Mouse (Mus musculus): Measurements from ENCODE around the gene Ly6g6c. TPM values are rescaled to one million over a fixed set of nuclear protein-coding genes. Genes with fewer than 3 reads are reported as not detected.

Ly6g6c gene
- polyA plus RNA-seq, 1 experiment from 2014 or later: 181 TPM

DNA sequence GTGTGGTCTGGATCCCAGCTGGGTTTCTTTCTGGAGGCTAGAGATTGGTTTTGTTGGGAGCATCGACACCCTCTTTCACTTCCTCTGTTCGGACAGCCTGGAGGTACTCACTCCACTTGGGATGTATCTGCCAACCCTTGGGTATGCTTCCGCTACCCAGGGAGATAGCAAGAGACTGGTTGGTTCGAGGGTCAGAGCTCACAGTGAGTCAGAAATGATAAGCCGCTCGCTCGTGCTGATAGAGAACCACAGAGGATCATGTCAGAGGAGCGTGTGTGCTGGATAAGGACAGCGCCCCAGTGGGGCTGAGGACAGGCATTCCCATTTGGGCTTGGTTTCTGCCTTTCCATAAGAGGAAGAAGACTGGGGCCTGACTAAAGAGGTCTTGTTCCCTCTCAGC lies 14.6 kb downstream of the Ly6g6c start:
- no peak overlapping the region for H3K4me3 ChIP-seq
- no peak overlapping the region for H3K4me2 ChIP-seq
- H3K27me3 ChIP-seq: 0 out of 2 replicates have a peak, but pooled peaks cover 5% of the 10 kb centered on the region
- no peaks in the 10 kb centered on the region for H3K9me3 ChIP-seq
- 66% methylated on average over 9 of the region's 9 CpGs for WGBS
- no peaks in the 10 kb centered on the region for H3K36me3 ChIP-seq
- ATAC-seq (ENCODE audit: insufficient number of reproducible peaks, low FRiP score, low TSS enrichment, low read depth): no peak
- H3K4me1 ChIP-seq: peaks cover 15% of the 10 kb centered on the region; the same call in 1 of the 2 replicates
- H3K9ac ChIP-seq: no peak overlapping the region
- H3K27ac ChIP-seq: no peak overlapping the region

DNA sequence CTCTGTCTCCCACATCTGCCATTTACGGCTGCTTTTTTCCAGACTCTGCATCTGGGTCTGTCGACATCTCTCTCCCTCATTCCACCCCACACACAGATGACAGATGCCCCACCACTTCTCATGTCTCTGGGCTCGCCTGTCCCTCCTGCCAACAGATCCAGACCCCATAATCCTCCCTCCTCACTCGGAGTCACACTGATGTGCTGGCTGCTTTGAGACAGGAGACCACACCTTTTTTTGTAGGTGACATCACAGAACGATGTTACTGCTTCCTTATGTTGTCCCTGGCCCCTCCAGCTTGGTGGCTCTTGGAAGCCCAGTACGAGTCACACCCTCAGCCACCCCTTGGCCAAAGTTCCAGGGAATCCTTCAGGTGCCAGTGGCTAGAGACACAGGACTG lies 15.1 kb downstream of the Ly6g6c start:
- Histone ChIP-seq H3K36me3 (no peaks in the 10 kb centered on the region), H3K9me3 (no peaks in the 10 kb centered on the region), H3K9ac (no peak overlapping the region), H3K4me1 (peaks cover 15% of the 10 kb centered on the region; the same call in 1 of the 2 replicates), H3K4me2 (no peak overlapping the region), H3K27ac (no peak overlapping the region), H3K27me3 (peaks cover 5% of the 10 kb centered on the region; the same call in 1 of the 2 replicates), H3K4me3 (no peak overlapping the region)
- ATAC-seq (ENCODE audit: insufficient number of reproducible peaks, low FRiP score, low TSS enrichment, low read depth): no peak
- WGBS: 30% methylated on average over 6 of the region's 6 CpGs

DNA sequence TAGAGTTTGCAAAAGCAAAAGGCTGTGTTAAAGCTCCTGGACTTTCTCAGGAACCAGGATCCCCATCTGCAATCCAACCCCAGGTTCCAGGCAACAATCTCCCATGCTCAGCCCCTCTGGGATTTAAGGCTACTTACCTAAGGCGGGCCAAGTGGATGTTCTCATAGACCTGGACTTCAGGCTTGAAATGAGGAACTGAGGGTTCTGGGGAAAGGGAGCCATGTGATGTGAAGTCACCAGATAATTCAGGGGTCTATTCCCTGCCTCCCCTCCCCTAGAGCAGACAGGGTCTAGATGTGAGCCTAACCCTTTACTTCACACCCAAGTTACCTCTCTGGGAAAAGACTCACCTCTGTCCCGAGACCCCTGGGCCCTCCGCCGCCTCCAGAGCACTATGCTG lies 15.5 kb downstream of the Ly6g6c start:
- H3K27me3 ChIP-seq: peaks cover 5% of the 10 kb centered on the region; the same call in 1 of the 2 replicates
- H3K4me3 ChIP-seq: no peak overlapping the region
- no peak for ATAC-seq (ENCODE audit: insufficient number of reproducible peaks, low FRiP score, low TSS enrichment, low read depth)
- no peak overlapping the region for H3K4me2 ChIP-seq
- WGBS: 80% methylated on average over 4 of the region's 4 CpGs
- peaks cover 15% of the 10 kb centered on the region; the same call in 1 of the 2 replicates for H3K4me1 ChIP-seq
- no peaks in the 10 kb centered on the region for H3K9me3 ChIP-seq
- H3K36me3 ChIP-seq: no peaks in the 10 kb centered on the region
- no peak overlapping the region for H3K27ac ChIP-seq
- no peak overlapping the region for H3K9ac ChIP-seq

DNA sequence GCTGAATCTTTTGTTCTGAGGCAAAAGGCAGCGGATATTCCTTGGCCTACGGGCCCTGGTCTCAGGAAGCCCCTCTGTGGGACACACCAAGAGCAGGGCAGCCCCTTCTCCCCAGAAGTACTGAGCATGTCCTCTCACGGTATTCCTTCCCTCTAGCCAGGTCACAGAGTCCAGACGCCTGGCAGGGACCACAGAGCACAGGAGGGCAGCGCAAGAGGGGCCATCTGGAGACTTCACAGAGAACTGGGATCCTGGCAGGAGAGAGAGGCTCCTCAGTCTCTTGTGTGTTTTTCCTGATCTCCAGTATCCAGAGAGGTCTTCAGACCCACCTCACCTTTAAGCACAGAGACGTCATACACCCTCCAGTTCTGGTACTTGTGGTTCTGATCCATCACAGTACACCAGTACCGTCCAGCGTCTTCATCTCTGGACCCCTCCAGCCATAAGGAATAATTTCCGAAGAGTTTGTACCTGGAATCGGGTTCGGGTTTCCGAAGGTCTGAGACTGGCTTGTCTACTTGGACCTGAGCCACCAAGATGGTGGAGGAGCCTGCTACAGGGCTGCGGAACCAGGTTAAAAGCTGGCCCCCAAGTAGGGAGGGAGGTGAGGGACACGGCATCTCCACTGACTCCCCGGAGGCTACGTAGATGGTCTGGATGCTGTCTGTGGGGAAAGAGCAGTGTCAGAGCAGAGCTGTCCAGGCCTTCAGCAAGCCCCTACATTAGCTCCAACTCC lies 17.8 kb downstream of the Ly6g6c start:
- H3K9ac ChIP-seq: no peak overlapping the region
- peaks cover 4% of the 10 kb centered on the region; the same call in 1 of the 2 replicates for H3K27me3 ChIP-seq
- no peaks in the 10 kb centered on the region for H3K36me3 ChIP-seq
- ATAC-seq (ENCODE audit: insufficient number of reproducible peaks, low FRiP score, low TSS enrichment, low read depth): no peak
- H3K9me3 ChIP-seq: no peaks in the 10 kb centered on the region
- H3K27ac ChIP-seq: no peak overlapping the region
- H3K4me2 ChIP-seq: no peak overlapping the region
- 0 out of 2 replicates have a peak, but pooled peaks cover 2% of the 10 kb centered on the region for H3K4me1 ChIP-seq
- 83% methylated on average over 16 of the region's 16 CpGs for WGBS
- no peak overlapping the region for H3K4me3 ChIP-seq

DNA sequence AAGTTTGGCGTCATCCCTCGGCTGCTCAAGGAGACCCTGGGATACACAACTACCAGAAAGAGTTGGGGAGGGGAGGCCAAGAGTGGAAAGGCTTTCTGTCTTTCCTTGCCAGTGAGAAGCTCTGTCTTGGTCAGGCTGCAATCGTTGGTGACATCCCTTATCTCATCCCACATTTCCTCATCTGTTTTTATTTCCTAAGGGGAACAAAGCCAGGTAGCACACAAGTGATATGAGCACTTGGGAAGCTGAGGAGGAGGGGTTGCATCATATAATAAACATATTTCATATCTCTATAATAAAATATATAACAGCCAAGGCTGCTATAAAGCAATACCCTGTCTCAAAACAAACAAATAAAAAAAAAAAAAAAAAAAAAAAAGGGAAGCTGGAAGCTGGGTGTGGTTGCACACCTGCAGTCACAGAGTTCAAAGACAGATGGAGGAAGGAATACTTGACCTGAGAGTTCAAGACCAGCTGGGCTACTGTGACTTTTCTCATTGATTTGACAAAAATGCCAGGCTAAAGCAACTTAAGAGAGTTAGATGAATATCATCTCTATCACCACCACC lies 18.8 kb downstream of the Ly6g6c start:
- Histone ChIP-seq H3K36me3 (no peaks in the 10 kb centered on the region), H3K27ac (no peak overlapping the region), H3K9me3 (no peaks in the 10 kb centered on the region), H3K4me3 (no peak overlapping the region), H3K9ac (no peak overlapping the region), H3K27me3 (no peaks in the 10 kb centered on the region; the same call in 1 of the 2 replicates), H3K4me2 (no peak overlapping the region), H3K4me1 (no peaks in the 10 kb centered on the region)
- ATAC-seq (ENCODE audit: insufficient number of reproducible peaks, low FRiP score, low TSS enrichment, low read depth): no peak
- 63% methylated on average over 3 of the region's 3 CpGs for WGBS

DNA sequence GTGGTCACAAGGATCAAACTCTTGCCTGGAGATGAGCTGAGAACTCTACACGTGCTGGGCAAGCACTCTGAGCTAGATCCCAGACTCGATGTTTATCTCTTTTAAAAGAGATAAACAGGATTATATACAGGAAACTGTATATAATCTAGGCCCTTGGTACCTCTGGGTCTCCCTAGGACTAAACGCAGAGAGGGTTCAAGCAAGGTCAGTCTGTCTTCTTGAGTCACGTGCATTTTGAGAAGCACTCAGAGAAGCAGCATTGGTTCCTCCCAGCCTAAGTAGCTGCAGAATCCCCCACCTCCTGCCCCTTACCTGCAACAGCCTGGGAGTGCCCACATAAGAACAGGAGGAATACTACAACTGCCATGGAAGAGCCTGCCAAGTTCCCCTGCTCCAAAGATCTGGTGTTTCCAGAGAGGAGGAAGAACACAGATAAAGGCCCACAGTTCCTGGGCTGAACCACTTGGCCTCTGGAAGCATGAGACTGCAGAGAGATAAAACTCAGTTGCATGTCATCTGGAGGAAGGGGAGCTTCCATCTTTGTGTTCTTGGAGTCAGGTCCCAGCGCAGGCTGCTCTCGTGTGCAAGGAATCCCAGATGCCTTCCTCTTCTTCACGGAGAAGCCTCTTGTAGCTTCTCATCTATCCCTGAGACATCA lies 20.1 kb downstream of the Ly6g6c start, which contains the start of gene Ly6g6f:
Gene Ly6g6f (minus strand): TSS at position 403 of the 658 bp plus-strand sequence.
- Histone ChIP-seq H3K36me3 (no peaks in the 10 kb centered on the region), H3K9ac (no peak within 1 kb of the TSS), H3K27me3 (no peaks in the 10 kb centered on the region; the same call in 1 of the 2 replicates), H3K4me2 (no peak within 1 kb of the TSS), H3K9me3 (no peaks in the 10 kb centered on the region), H3K27ac (no peak within 1 kb of the TSS), H3K4me1 (peaks cover 6% of the 10 kb centered on the region), H3K4me3 (no peak within 1 kb of the TSS)
- 77% methylated on average over 7 of the region's 7 CpGs for WGBS
- no peak for ATAC-seq (ENCODE audit: insufficient number of reproducible peaks, low FRiP score, low TSS enrichment, low read depth)

DNA sequence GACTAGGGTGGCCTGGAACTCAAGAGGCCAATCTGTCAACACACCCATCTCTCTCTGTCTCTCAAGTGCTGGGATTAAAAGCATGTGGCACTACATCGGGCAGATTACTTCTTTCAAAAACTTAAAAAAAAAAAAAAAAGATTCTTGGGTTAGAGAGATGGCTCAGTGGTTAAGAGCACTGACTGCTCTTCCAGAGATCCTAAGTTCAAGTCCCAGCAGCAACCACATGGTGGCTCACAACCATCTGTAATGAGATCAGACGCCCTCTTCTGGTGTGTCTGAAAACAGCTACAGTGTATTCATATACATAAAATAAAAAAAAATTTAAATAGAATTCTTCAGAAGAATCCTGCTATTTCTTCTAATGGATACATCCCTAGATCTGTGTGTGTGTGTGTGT lies 23.0 kb downstream of the Ly6g6c start:
- H3K36me3 ChIP-seq: peaks cover 22% of the 10 kb centered on the region
- WGBS: 53% methylated on average over 2 of the region's 2 CpGs
- no peak overlapping the region for H3K4me3 ChIP-seq
- peaks cover 13% of the 10 kb centered on the region for H3K4me1 ChIP-seq
- H3K27ac ChIP-seq: no peak overlapping the region
- H3K4me2 ChIP-seq: no peak overlapping the region
- no peak overlapping the region for H3K9ac ChIP-seq
- ATAC-seq (ENCODE audit: insufficient number of reproducible peaks, low FRiP score, low TSS enrichment, low read depth): no peak
- no peaks in the 10 kb centered on the region; the same call in 1 of the 2 replicates for H3K27me3 ChIP-seq
- H3K9me3 ChIP-seq: no peaks in the 10 kb centered on the region

DNA sequence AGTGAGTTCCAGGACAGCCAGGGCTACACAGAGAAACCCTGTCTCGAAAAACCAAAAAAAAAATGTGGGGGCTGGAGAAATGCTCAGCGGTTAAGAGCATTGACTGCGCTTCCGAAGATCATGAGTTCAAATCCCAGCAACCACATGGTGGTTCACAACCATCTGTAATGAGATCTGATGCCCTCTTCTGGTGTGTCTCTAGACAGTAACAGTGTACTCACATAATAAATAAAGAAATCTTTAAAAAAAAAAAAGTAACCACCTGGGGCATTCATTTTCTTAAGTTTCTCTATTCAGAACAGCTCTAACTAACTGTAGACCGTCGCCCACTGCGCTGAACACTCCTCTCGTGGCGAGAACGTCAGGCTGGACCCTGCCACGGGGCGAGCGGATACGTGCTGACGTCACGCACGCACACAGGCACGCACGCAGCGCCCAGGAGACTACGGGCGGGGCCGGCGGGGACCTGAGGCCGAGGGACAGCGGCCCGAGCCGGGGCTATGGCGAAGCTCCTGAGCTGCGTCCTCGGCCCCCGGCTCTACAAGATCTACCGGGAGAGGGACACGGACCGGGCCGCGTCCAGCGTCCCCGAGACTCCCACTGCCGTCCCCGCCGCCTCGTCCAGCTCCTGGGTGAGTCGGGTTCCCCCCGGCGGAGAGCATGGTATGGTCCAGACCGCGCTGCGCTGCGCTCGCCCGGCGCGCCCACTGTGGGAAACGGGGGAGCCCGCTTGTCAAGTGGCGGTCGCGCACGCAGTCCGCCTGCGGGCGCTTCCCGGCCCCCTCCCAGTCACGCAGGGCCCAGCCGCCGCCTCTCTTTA lies 23.8 kb downstream of the Ly6g6c start, which contains the start of gene Abhd16a:
Gene Abhd16a (plus strand): TSS at position 439 of the 820 bp plus-strand sequence.
- Histone ChIP-seq H3K4me3 (peak within 1 kb of the TSS; percentile 70), H3K9me3 (no peaks in the 10 kb centered on the region), H3K27me3 (no peaks in the 10 kb centered on the region; the same call in 1 of the 2 replicates), H3K27ac (peak within 1 kb of the TSS; percentile 98), H3K4me1 (peaks cover 13% of the 10 kb centered on the region), H3K4me2 (peak within 1 kb of the TSS; percentile 53), H3K9ac (peak within 1 kb of the TSS; percentile 94), H3K36me3 (peaks cover 31% of the 10 kb centered on the region)
- 4% methylated on average over 48 of the region's 67 CpGs for WGBS
- ATAC-seq (ENCODE audit: insufficient number of reproducible peaks, low FRiP score, low TSS enrichment, low read depth): peak; percentile 96

DNA sequence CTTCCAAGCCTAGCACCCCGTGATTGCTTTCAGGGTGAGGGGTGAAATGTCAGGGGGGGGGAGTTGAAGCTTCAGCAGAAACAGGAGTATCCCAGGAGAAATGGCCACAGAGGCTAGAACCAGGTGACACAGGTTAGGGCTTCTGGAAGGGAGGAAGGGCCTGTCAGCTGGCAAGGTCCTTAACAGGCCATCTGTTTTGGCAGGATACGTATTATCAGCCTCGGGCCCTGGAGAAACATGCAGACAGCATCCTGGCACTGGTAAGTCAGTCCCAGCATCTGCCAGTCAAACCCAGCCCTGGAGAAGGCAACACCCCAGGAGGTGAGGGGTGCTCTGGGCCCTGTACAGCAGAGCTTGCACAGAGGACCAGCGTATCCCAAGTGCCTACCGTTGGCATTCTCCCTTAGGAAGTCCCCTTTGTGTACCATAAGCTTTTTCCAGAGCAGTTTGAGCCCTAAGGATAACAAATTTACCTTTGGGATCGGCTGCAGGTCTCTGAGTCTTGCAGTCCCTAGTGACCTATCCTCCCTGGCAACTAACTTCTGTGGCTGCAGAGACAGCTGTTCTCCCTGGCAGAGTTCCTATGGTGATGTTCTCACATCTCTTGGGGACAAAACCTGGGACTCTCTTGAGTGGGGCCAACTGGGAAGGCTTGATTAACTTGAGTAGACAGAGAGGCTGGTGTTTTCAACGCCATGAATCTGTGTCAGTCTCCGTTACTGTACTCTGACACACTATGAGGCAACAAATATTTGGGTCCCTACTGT lies 25.2 kb downstream of the Ly6g6c start:
- H3K36me3 ChIP-seq: peaks cover 44% of the 10 kb centered on the region
- peak overlapping the region; percentile 53 for H3K4me2 ChIP-seq
- peak overlapping the region; percentile 70 for H3K4me3 ChIP-seq
- 57% methylated on average over 8 of the region's 8 CpGs for WGBS
- ATAC-seq (ENCODE audit: insufficient number of reproducible peaks, low FRiP score, low TSS enrichment, low read depth): no peak
- no peaks in the 10 kb centered on the region for H3K9me3 ChIP-seq
- peak overlapping the region; percentile 94 for H3K9ac ChIP-seq
- no peaks in the 10 kb centered on the region; the same call in 1 of the 2 replicates for H3K27me3 ChIP-seq
- H3K4me1 ChIP-seq: peaks cover 13% of the 10 kb centered on the region
- peak overlapping the region; percentile 98; the same call in 1 of the 2 replicates for H3K27ac ChIP-seq

DNA sequence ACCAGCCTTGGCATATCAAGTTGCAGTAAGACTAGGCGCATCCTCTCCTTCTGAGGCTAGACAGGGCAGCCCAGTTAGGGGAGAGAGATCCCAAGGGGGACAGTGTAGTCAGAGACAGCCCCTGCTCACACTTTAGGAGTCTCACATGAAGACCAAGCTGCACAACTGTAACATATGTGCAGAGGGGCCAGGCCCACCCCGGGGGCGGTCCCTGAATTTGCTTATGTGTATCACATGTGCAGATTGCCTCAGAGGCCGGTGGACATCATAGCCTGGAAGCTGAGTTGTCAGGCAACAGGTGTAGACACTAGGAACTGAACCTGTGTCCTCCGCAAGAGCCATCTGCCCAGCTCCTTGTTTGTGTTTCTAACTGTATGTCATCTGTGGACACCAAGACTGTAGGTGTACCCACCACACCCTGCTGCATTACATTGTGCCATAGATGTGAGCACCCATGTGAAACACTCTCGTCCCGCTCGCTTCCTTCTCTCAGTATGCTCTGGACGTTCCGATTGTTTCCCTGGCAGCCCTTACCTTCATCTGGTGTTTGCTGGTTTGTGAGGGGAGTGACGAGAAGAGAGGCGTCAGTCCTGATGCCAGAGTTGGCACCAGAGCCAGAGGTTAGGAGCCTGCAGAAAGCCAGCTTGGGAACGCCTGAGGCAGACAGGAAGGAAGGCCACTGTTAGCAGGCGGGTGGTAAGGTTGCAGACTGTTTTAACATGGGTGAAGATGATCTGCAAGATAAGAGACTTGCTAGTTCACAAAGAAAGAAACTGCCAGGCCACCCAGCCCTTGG lies 27.4 kb downstream of the Ly6g6c start:
- H3K4me2 ChIP-seq: no peak overlapping the region
- no peak overlapping the region for H3K27ac ChIP-seq
- H3K27me3 ChIP-seq: no peaks in the 10 kb centered on the region
- H3K9me3 ChIP-seq: no peaks in the 10 kb centered on the region
- H3K9ac ChIP-seq: no peak overlapping the region
- H3K36me3 ChIP-seq: peaks cover 67% of the 10 kb centered on the region
- no peak for ATAC-seq (ENCODE audit: insufficient number of reproducible peaks, low FRiP score, low TSS enrichment, low read depth)
- no peak overlapping the region for H3K4me3 ChIP-seq
- 82% methylated on average over 14 of the region's 14 CpGs for WGBS
- H3K4me1 ChIP-seq: peaks cover 13% of the 10 kb centered on the region
